Mouse (Mus musculus): ENCODE results near the gene Tnxb. TPM values are rescaled to one million over a fixed set of nuclear protein-coding genes. Genes with fewer than 3 reads are reported as not detected.
"Not testable (repeated sequence)": the region's sequence is repeated elsewhere in the genome, so short reads cannot be mapped to it uniquely, and the experiment has no call there.

Gene Tnxb
- polyA plus RNA-seq, 1 experiment from 2014 or later = 1.1 TPM

DNA sequence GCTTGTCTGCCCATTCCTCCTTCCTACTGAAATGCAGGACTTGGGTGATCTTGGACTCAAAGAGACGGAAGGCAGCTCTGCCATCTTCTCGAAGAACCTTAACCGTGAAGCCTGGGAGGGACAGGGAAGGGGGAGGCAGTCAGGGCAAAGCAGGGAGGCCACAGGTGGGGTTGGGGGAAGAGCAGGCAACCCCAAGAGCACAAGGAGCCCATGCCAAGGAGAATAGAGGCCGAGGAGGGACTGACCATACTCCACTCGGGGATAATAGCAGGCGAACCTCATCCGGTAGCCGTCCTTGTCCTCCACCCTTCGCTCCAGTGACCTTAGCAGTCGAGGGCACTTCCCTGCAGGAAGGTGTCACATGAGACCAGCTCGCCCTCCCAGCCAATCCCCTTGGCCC, 58.8 kb downstream of the Tnxb start:
- not testable (repeated sequence) for ATAC-seq (ENCODE audit: insufficient number of reproducible peaks, insufficient read depth, low FRiP score, low read depth); H3K4me2 ChIP-seq (replicated peaks; ENCODE audit: low read depth, low read length); H3K9me3 ChIP-seq (ENCODE audit: control insufficient read depth, low read depth, low read length); H3K27ac ChIP-seq (ENCODE audit: low read length); H3K27me3 ChIP-seq (ENCODE audit: control insufficient read depth, insufficient read depth, low read length); H3K4me3 ChIP-seq (ENCODE audit: low read depth, low read length); H3K36me3 ChIP-seq (ENCODE audit: control insufficient read depth, insufficient read depth, low read length); H3K9ac ChIP-seq (replicated peaks; ENCODE audit: low read depth, low read length); H3K4me1 ChIP-seq (ENCODE audit: control insufficient read depth, insufficient read depth, low read length)
- WGBS = 75% methylated on average over 11 of the region's 11 CpGs

GRCm38 (mm10) chr17:34729779-34730553, 59.6 kb downstream of the Tnxb start:
- not testable (repeated sequence) for H3K27me3 ChIP-seq (ENCODE audit: control insufficient read depth, insufficient read depth, low read length); H3K4me3 ChIP-seq (ENCODE audit: low read depth, low read length); ATAC-seq (ENCODE audit: insufficient number of reproducible peaks, insufficient read depth, low FRiP score, low read depth); H3K4me1 ChIP-seq (ENCODE audit: control insufficient read depth, insufficient read depth, low read length); H3K27ac ChIP-seq (ENCODE audit: low read length); H3K9me3 ChIP-seq (ENCODE audit: control insufficient read depth, low read depth, low read length); H3K9ac ChIP-seq (replicated peaks; ENCODE audit: low read depth, low read length); H3K36me3 ChIP-seq (ENCODE audit: control insufficient read depth, insufficient read depth, low read length); H3K4me2 ChIP-seq (replicated peaks; ENCODE audit: low read depth, low read length)
- WGBS = 82% methylated on average over 12 of the region's 12 CpGs

DNA sequence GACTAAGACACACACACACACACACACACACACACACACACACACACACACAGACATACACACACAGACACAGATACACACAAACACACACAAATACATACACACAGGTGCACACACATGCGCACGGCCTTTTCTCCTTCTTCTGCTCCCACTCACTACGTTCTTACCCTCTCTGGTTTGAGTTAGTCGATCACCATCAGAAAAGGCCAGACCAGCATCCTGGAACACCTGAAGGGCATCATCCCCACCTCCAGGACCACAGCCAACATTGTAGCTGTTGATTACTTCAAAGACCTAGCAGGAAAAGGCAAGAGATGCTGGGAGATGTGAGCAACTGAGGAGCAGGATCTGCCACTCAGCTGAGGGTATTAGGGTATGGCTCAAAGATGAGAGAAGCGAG, 67.1 kb downstream of the Tnxb start:
- H3K9me3 ChIP-seq (ENCODE audit: control insufficient read depth, low read depth, low read length); H3K27me3 ChIP-seq (ENCODE audit: control insufficient read depth, insufficient read depth, low read length); H3K4me2 ChIP-seq (replicated peaks; ENCODE audit: low read depth, low read length); H3K4me3 ChIP-seq (ENCODE audit: low read depth, low read length); H3K36me3 ChIP-seq (ENCODE audit: control insufficient read depth, insufficient read depth, low read length); H3K27ac ChIP-seq (ENCODE audit: low read length); ATAC-seq (ENCODE audit: insufficient number of reproducible peaks, insufficient read depth, low FRiP score, low read depth); H3K4me1 ChIP-seq (ENCODE audit: control insufficient read depth, insufficient read depth, low read length); H3K9ac ChIP-seq (replicated peaks; ENCODE audit: low read depth, low read length): not testable (repeated sequence)
- 84% methylated on average over 5 of the region's 5 CpGs for WGBS

DNA sequence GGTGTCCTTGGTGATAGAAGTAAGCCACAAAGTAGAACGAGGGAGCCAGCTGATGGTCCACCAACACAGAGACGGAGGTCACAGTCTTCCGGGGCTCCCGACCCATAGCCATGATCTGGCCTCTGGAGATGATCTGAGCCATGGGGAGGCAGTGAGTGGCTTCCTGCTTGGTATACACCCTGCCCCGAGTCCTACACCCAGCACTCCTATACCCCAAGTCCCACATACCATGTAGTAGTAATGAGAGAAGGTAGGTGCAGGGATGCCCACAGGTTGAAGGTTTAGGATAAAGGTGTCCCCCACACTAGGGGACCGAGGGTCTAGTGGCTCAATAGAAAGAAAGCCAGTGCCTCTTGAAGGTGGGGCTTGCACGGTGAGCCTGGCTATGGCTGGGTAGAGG, 69.4 kb downstream of the Tnxb start:
- not testable (repeated sequence) for ATAC-seq (ENCODE audit: insufficient number of reproducible peaks, insufficient read depth, low FRiP score, low read depth); H3K9me3 ChIP-seq (ENCODE audit: control insufficient read depth, low read depth, low read length); H3K36me3 ChIP-seq (ENCODE audit: control insufficient read depth, insufficient read depth, low read length); H3K27me3 ChIP-seq (ENCODE audit: control insufficient read depth, insufficient read depth, low read length); H3K4me3 ChIP-seq (ENCODE audit: low read depth, low read length); H3K27ac ChIP-seq (ENCODE audit: low read length); H3K4me1 ChIP-seq (ENCODE audit: control insufficient read depth, insufficient read depth, low read length); H3K4me2 ChIP-seq (replicated peaks; ENCODE audit: low read depth, low read length); H3K9ac ChIP-seq (replicated peaks; ENCODE audit: low read depth, low read length)
- 88% methylated on average over 7 of the region's 7 CpGs for WGBS

GRCm38 (mm10) chr17:34740280-34740679, 69.9 kb downstream of the Tnxb start:
- no peaks in the 10 kb centered on the region for H3K9me3 ChIP-seq (ENCODE audit: control insufficient read depth, low read depth, low read length)
- no peaks in the 10 kb centered on the region for H3K4me1 ChIP-seq (ENCODE audit: control insufficient read depth, insufficient read depth, low read length)
- H3K4me2 ChIP-seq (replicated peaks; ENCODE audit: low read depth, low read length) = no peak overlapping the region
- no peak overlapping the region for H3K4me3 ChIP-seq (ENCODE audit: low read depth, low read length)
- 73% methylated on average over 4 of the region's 4 CpGs for WGBS
- H3K27ac ChIP-seq (ENCODE audit: low read length) = no peak overlapping the region
- ATAC-seq (ENCODE audit: insufficient number of reproducible peaks, insufficient read depth, low FRiP score, low read depth) = no peak
- no peaks in the 10 kb centered on the region for H3K27me3 ChIP-seq (ENCODE audit: control insufficient read depth, insufficient read depth, low read length)
- no peaks in the 10 kb centered on the region for H3K36me3 ChIP-seq (ENCODE audit: control insufficient read depth, insufficient read depth, low read length)
- no peak overlapping the region for H3K9ac ChIP-seq (replicated peaks; ENCODE audit: low read depth, low read length)

- WGBS = 84% methylated on average over 7 of the region's 7 CpGs
- H3K9me3 ChIP-seq (ENCODE audit: control insufficient read depth, low read depth, low read length) = no peaks in the 10 kb centered on the region
- ATAC-seq (ENCODE audit: insufficient number of reproducible peaks, insufficient read depth, low FRiP score, low read depth) = no peak
- H3K36me3 ChIP-seq (ENCODE audit: control insufficient read depth, insufficient read depth, low read length) = no peaks in the 10 kb centered on the region
- H3K4me1 ChIP-seq (ENCODE audit: control insufficient read depth, insufficient read depth, low read length) = no peaks in the 10 kb centered on the region
- no peak within 1 kb of the TSS for H3K27ac ChIP-seq (ENCODE audit: low read length)
- no peaks in the 10 kb centered on the region for H3K27me3 ChIP-seq (ENCODE audit: control insufficient read depth, insufficient read depth, low read length)
- H3K4me2 ChIP-seq (replicated peaks; ENCODE audit: low read depth, low read length) = no peak within 1 kb of the TSS
- no peak within 1 kb of the TSS for H3K4me3 ChIP-seq (ENCODE audit: low read depth, low read length)
- H3K9ac ChIP-seq (replicated peaks; ENCODE audit: low read depth, low read length) = no peak within 1 kb of the TSS
Measured at GRCm38 (mm10) chr17:34743719-34744118, 73.4 kb downstream of the Tnxb start, which contains the start of gene C4b. C4b (minus strand) TSS chr17:34743882.

DNA sequence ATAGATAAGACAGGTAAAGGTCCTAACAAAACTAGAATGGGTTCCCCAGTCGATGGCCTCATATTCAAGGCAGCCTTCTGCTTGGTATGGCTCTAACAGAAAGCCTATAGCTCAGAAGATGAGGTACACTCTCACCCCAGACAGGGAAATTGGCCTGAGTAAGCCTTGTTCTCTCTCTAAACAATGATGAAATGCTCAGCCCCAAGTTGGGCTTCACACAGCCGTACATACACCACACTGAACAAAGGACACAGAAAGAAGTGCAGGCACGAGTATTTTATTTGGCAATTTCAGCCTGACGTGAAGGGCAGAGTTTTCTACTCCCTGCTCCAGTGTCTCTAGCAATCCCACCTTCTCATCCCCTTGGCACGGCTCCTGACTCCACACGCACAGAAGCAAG, 73.9 kb downstream of the Tnxb start:
- ATAC-seq (ENCODE audit: insufficient number of reproducible peaks, insufficient read depth, low FRiP score, low read depth) = no peak
- Histone ChIP-seq H3K9me3 (ENCODE audit: control insufficient read depth, low read depth, low read length) (no peaks in the 10 kb centered on the region; the same call in 1 of the 2 replicates), H3K36me3 (ENCODE audit: control insufficient read depth, insufficient read depth, low read length) (no peaks in the 10 kb centered on the region), H3K4me1 (ENCODE audit: control insufficient read depth, insufficient read depth, low read length) (no peaks in the 10 kb centered on the region), H3K4me3 (ENCODE audit: low read depth, low read length) (no peak overlapping the region), H3K27me3 (ENCODE audit: control insufficient read depth, insufficient read depth, low read length) (no peaks in the 10 kb centered on the region), H3K4me2 (replicated peaks; ENCODE audit: low read depth, low read length) (no peak overlapping the region), H3K27ac (ENCODE audit: low read length) (no peak overlapping the region), H3K9ac (replicated peaks; ENCODE audit: low read depth, low read length) (no peak overlapping the region)
- 77% methylated on average over 6 of the region's 6 CpGs for WGBS

DNA sequence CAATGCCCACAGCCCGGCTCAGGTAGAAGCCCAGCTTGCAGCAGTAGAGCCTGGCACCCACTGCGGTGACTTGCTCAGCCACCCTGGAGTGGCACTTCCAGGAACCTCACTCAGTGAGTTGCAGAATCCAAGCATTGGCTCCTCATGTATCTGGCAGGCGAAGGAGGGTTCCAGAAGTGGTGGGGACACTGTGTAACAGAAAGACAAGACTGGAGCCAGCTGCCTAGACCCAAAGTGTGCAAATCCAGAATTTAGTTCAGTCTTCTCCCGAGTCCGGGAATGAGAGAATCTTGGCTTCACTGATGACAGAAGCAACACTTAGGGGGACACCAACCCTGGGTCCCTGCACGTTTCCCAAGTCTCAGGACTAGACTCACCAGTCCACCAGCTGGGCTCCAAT, 74.3 kb downstream of the Tnxb start:
- 95% methylated on average over 6 of the region's 6 CpGs for WGBS
- not testable (repeated sequence) for H3K9ac ChIP-seq (replicated peaks; ENCODE audit: low read depth, low read length); H3K4me3 ChIP-seq (ENCODE audit: low read depth, low read length); H3K27me3 ChIP-seq (ENCODE audit: control insufficient read depth, insufficient read depth, low read length); H3K36me3 ChIP-seq (ENCODE audit: control insufficient read depth, insufficient read depth, low read length); H3K27ac ChIP-seq (ENCODE audit: low read length); ATAC-seq (ENCODE audit: insufficient number of reproducible peaks, insufficient read depth, low FRiP score, low read depth); H3K4me2 ChIP-seq (replicated peaks; ENCODE audit: low read depth, low read length); H3K9me3 ChIP-seq (ENCODE audit: control insufficient read depth, low read depth, low read length); H3K4me1 ChIP-seq (ENCODE audit: control insufficient read depth, insufficient read depth, low read length)

GRCm38 (mm10) chr17:34745166-34745565, 74.8 kb downstream of the Tnxb start:
- not testable (repeated sequence) for H3K4me2 ChIP-seq (replicated peaks; ENCODE audit: low read depth, low read length); H3K4me1 ChIP-seq (ENCODE audit: control insufficient read depth, insufficient read depth, low read length); H3K9ac ChIP-seq (replicated peaks; ENCODE audit: low read depth, low read length); H3K9me3 ChIP-seq (ENCODE audit: control insufficient read depth, low read depth, low read length); H3K27ac ChIP-seq (ENCODE audit: low read length); ATAC-seq (ENCODE audit: insufficient number of reproducible peaks, insufficient read depth, low FRiP score, low read depth); H3K36me3 ChIP-seq (ENCODE audit: control insufficient read depth, insufficient read depth, low read length); H3K4me3 ChIP-seq (ENCODE audit: low read depth, low read length); H3K27me3 ChIP-seq (ENCODE audit: control insufficient read depth, insufficient read depth, low read length)
- WGBS = 90% methylated on average over 4 of the region's 4 CpGs
